Mouse (Mus musculus): ENCODE data around the gene Me1.
"Not testable (repeated sequence)": the region's sequence is repeated elsewhere in the genome, so short reads cannot be mapped to it uniquely, and the experiment has no call there.

The Me1 gene

GRCm38 (mm10) chr9:86651254-86651653 is 44.5 kb downstream of the Me1 start:
- DNase-seq, result no peak

- no peak for DNase-seq
Observed at GRCm38 (mm10) chr9:86650822-86651221, 44.9 kb downstream of the Me1 start.

- DNase-seq, result no peak
Observed at GRCm38 (mm10) chr9:86647931-86648550, 47.7 kb downstream of the Me1 start.

- DNase-seq, result no peak
Observed at GRCm38 (mm10) chr9:86646807-86647206, 48.9 kb downstream of the Me1 start.

- no peak for DNase-seq
Observed at GRCm38 (mm10) chr9:86643497-86643896, 52.3 kb downstream of the Me1 start.

GRCm38 (mm10) chr9:86638771-86639170 is 57.0 kb downstream of the Me1 start:
- no peak for DNase-seq

GRCm38 (mm10) chr9:86631153-86631552 is 64.6 kb downstream of the Me1 start:
- DNase-seq, result no peak

- DNase-seq, result no peak
Observed at GRCm38 (mm10) chr9:86630352-86630931, 65.3 kb downstream of the Me1 start.

- DNase-seq, result no peak
Observed at GRCm38 (mm10) chr9:86629379-86629778, 66.4 kb downstream of the Me1 start.

GRCm38 (mm10) chr9:86627745-86628496 is 67.8 kb downstream of the Me1 start:
- no peak for DNase-seq

GRCm38 (mm10) chr9:86626906-86627305 is 68.8 kb downstream of the Me1 start:
- no peak for DNase-seq

- DNase-seq, result no peak
Observed at GRCm38 (mm10) chr9:86624781-86625180, 71.0 kb downstream of the Me1 start.

GRCm38 (mm10) chr9:86624039-86624438 is 71.7 kb downstream of the Me1 start:
- no peak for DNase-seq

- peak; percentile 7 for DNase-seq
Observed at GRCm38 (mm10) chr9:86622062-86622461, 73.7 kb downstream of the Me1 start.

- DNase-seq, result no peak
Observed at GRCm38 (mm10) chr9:86619341-86620139, 76.2 kb downstream of the Me1 start.

GRCm38 (mm10) chr9:86617837-86618492 is 77.8 kb downstream of the Me1 start:
- DNase-seq, result no peak

- no peak for DNase-seq
Observed at GRCm38 (mm10) chr9:86615765-86616164, 80.0 kb downstream of the Me1 start.

- no peak for DNase-seq
Observed at GRCm38 (mm10) chr9:86612091-86612490, 83.7 kb downstream of the Me1 start.

- no peak for DNase-seq
Observed at GRCm38 (mm10) chr9:86605776-86606175, 90.0 kb downstream of the Me1 start.

- no peak for DNase-seq
Observed at GRCm38 (mm10) chr9:86599723-86600303, 95.9 kb downstream of the Me1 start.

- DNase-seq, result not testable (repeated sequence)
Observed at GRCm38 (mm10) chr9:86596983-86597382, 98.8 kb downstream of the Me1 start.

GRCm38 (mm10) chr9:86594357-86594767 is 101.4 kb downstream of the Me1 start:
- DNase-seq, result not testable (repeated sequence)
